Mouse (Mus musculus) embryonic facial prominence, embryonic 12.5 days (tissue): Measurements from ENCODE around the gene Iqschfp. TPM values are rescaled to one million over a fixed set of nuclear protein-coding genes. Genes with fewer than 3 reads are reported as not detected.
A peak's percentile ranks its signal among the peaks of the same experiment; 100 is the strongest.

Experiments used
- ATAC-seq: fragments of 200-750 bp; cut with Nextera tagmentation; 2 replicates; pipeline ENCODE4 v1.8.0; 2017; ENCODE audit not compliant: insufficient number of reproducible peaks, insufficient read depth, low FRiP score, low TSS enrichment
- H3K27ac ChIP-seq: fragments of 300-500 bp; sonication (generic); 2 replicates; pipeline ENCODE4 v1.5.1; 2016; ENCODE audit warnings: mild to moderate bottlenecking
- H3K27me3 ChIP-seq: fragments of 300-500 bp; sonication (generic); 2 replicates; pipeline ENCODE4 v1.6.1; 2016; ENCODE audit warnings: mild to moderate bottlenecking, moderate library complexity
- H3K36me3 ChIP-seq: fragments of 300-500 bp; sonication (generic); 2 replicates; pipeline ENCODE4 v1.6.1; 2016; ENCODE audit warnings: mild to moderate bottlenecking
- H3K4me1 ChIP-seq: fragments of 300-500 bp; sonication (generic); 2 replicates; pipeline ENCODE4 v1.6.1; 2016
- H3K4me2 ChIP-seq: fragments of 300-500 bp; sonication (generic); replicated peaks from 2 replicates; pipeline ENCODE4 v1.6.1; 2016; ENCODE audit warnings: mild to moderate bottlenecking, moderate library complexity
- H3K4me3 ChIP-seq: fragments of 300-500 bp; sonication (generic); 2 replicates; pipeline ENCODE4 v1.5.1; 2016; ENCODE audit warnings: mild to moderate bottlenecking
- H3K9ac ChIP-seq: fragments of 300-500 bp; sonication (generic); 2 replicates; pipeline ENCODE4 v1.6.1; 2016; ENCODE audit warnings: mild to moderate bottlenecking, moderate library complexity
- H3K9me3 ChIP-seq: fragments of 300-500 bp; sonication (generic); 2 replicates; pipeline ENCODE4 v1.6.1; 2016; ENCODE audit warnings: mild to moderate bottlenecking, moderate library complexity
- whole genome bisulfite sequencing: fragments of 180-500 bp; shearing (Covaris S2); methylation state at CpG from one replicate; pipeline ENCODE4 v1.1.7; 2016; 5-methylcytosine and 5-hydroxymethylcytosine counted together
- polyA plus RNA-seq: library from polyadenylated mRNA; unstranded; fragments of >200 nt; fragmentation: Nextera tagmentation; extraction: Ambion mirVana; gene quantifications from 2 replicates; pipeline ENCODE4 v1.2.1, GENCODE M21; 2016

Iqschfp gene
- polyA plus RNA-seq, 1 experiment from 2014 or later: 0.13 TPM

- Histone ChIP-seq H3K9me3 (no peaks in the 10 kb centered on the region), H3K36me3 (no peaks in the 10 kb centered on the region), H3K27me3 (no peaks in the 10 kb centered on the region), H3K9ac (no peak overlapping the region), H3K4me3 (no peak overlapping the region), H3K4me2 (no peak overlapping the region), H3K27ac (no peak overlapping the region), H3K4me1 (no peaks in the 10 kb centered on the region)
- no peak for ATAC-seq
- WGBS: 88% methylated on average over 10 of the region's 10 CpGs
These were observed 633.4 kb downstream of the Iqschfp start for GRCm38 (mm10) chr3:68525361-68525878.

- H3K4me3 ChIP-seq: no peak overlapping the region
- ATAC-seq: no peak
- no peaks in the 10 kb centered on the region for H3K4me1 ChIP-seq
- H3K27me3 ChIP-seq: no peaks in the 10 kb centered on the region
- H3K9ac ChIP-seq: no peak overlapping the region
- no peaks in the 10 kb centered on the region for H3K9me3 ChIP-seq
- 55% methylated on average over 4 of the region's 4 CpGs for WGBS
- no peaks in the 10 kb centered on the region for H3K36me3 ChIP-seq
- H3K4me2 ChIP-seq: no peak overlapping the region
- no peak overlapping the region for H3K27ac ChIP-seq
These were observed 634.4 kb downstream of the Iqschfp start for GRCm38 (mm10) chr3:68526416-68526815.

- H3K9me3 ChIP-seq: no peaks in the 10 kb centered on the region
- no peak overlapping the region for H3K4me2 ChIP-seq
- H3K27me3 ChIP-seq: no peaks in the 10 kb centered on the region
- no peaks in the 10 kb centered on the region for H3K36me3 ChIP-seq
- H3K4me3 ChIP-seq: no peak overlapping the region
- no peak overlapping the region for H3K27ac ChIP-seq
- H3K4me1 ChIP-seq: no peaks in the 10 kb centered on the region
- ATAC-seq: no peak
- no peak overlapping the region for H3K9ac ChIP-seq
- WGBS: 74% methylated on average over 4 of the region's 4 CpGs
These were observed 635.1 kb downstream of the Iqschfp start for GRCm38 (mm10) chr3:68527182-68527581.

- no peak for ATAC-seq
- Histone ChIP-seq H3K9me3 (0 out of 2 replicates have a peak, but pooled peaks cover 5% of the 10 kb centered on the region), H3K4me2 (no peak overlapping the region), H3K4me1 (peaks cover 8% of the 10 kb centered on the region; the same call in 1 of the 2 replicates), H3K9ac (no peak overlapping the region), H3K27ac (no peak overlapping the region), H3K27me3 (no peaks in the 10 kb centered on the region), H3K4me3 (no peak overlapping the region), H3K36me3 (no peaks in the 10 kb centered on the region)
- 85% methylated on average over 4 of the region's 4 CpGs for WGBS
These were observed 639.9 kb downstream of the Iqschfp start for GRCm38 (mm10) chr3:68531908-68532307.

- H3K9ac ChIP-seq: no peak overlapping the region
- H3K27me3 ChIP-seq: no peaks in the 10 kb centered on the region
- H3K27ac ChIP-seq: 0 out of 2 replicates have a peak overlapping the region, but pooled peaks have one; percentile 11
- WGBS: 13% methylated on average over 6 of the region's 7 CpGs
- H3K9me3 ChIP-seq: 0 out of 2 replicates have a peak, but pooled peaks cover 5% of the 10 kb centered on the region
- no peak overlapping the region for H3K4me2 ChIP-seq
- ATAC-seq: no peak
- peaks cover 8% of the 10 kb centered on the region; the same call in 1 of the 2 replicates for H3K4me1 ChIP-seq
- no peak overlapping the region for H3K4me3 ChIP-seq
- no peaks in the 10 kb centered on the region for H3K36me3 ChIP-seq
These were observed 642.6 kb downstream of the Iqschfp start for GRCm38 (mm10) chr3:68534571-68535051.

GRCm38 (mm10) chr3:68535160-68535728, 643.2 kb downstream of the Iqschfp start:
- no peaks in the 10 kb centered on the region for H3K36me3 ChIP-seq
- no peak for ATAC-seq
- H3K27ac ChIP-seq: no peak overlapping the region
- H3K27me3 ChIP-seq: no peaks in the 10 kb centered on the region
- H3K4me3 ChIP-seq: no peak overlapping the region
- peaks cover 8% of the 10 kb centered on the region; the same call in 1 of the 2 replicates for H3K4me1 ChIP-seq
- no peak overlapping the region for H3K9ac ChIP-seq
- H3K4me2 ChIP-seq: no peak overlapping the region
- H3K9me3 ChIP-seq: 0 out of 2 replicates have a peak, but pooled peaks cover 5% of the 10 kb centered on the region
- 76% methylated on average over 7 of the region's 7 CpGs for WGBS

- Histone ChIP-seq H3K4me2 (no peak overlapping the region), H3K9me3 (0 out of 2 replicates have a peak, but pooled peaks cover 5% of the 10 kb centered on the region), H3K4me3 (no peak overlapping the region), H3K36me3 (no peaks in the 10 kb centered on the region), H3K4me1 (peaks cover 8% of the 10 kb centered on the region; the same call in 1 of the 2 replicates), H3K27ac (no peak overlapping the region), H3K9ac (no peak overlapping the region), H3K27me3 (no peaks in the 10 kb centered on the region)
- 37% methylated on average over 3 of the region's 3 CpGs for WGBS
- no peak for ATAC-seq
These were observed 644.0 kb downstream of the Iqschfp start for GRCm38 (mm10) chr3:68536071-68536470.

- ATAC-seq: no peak
- Histone ChIP-seq H3K27me3 (no peaks in the 10 kb centered on the region), H3K4me3 (no peak overlapping the region), H3K36me3 (no peaks in the 10 kb centered on the region), H3K4me2 (no peak overlapping the region), H3K9ac (no peak overlapping the region), H3K27ac (no peak overlapping the region), H3K9me3 (0 out of 2 replicates have a peak, but pooled peaks cover 2% of the 10 kb centered on the region), H3K4me1 (0 out of 2 replicates have a peak, but pooled peaks cover 5% of the 10 kb centered on the region)
- 87% methylated on average over 8 of the region's 8 CpGs for WGBS
These were observed 649.7 kb downstream of the Iqschfp start for GRCm38 (mm10) chr3:68541688-68542087.

- H3K9ac ChIP-seq: no peak overlapping the region
- no peaks in the 10 kb centered on the region for H3K27me3 ChIP-seq
- peak overlapping the region; percentile 46 for H3K4me2 ChIP-seq
- WGBS: 8% methylated on average over 7 of the region's 7 CpGs
- H3K4me1 ChIP-seq: 0 out of 2 replicates have a peak, but pooled peaks cover 5% of the 10 kb centered on the region
- no peaks in the 10 kb centered on the region for H3K36me3 ChIP-seq
- H3K9me3 ChIP-seq: no peaks in the 10 kb centered on the region
- 0 out of 2 replicates have a peak, but pooled peaks have one; percentile 69 for ATAC-seq
- H3K27ac ChIP-seq: no peak overlapping the region
- peak overlapping the region; percentile 21 for H3K4me3 ChIP-seq
These were observed 651.0 kb downstream of the Iqschfp start for GRCm38 (mm10) chr3:68542944-68543501.

GRCm38 (mm10) chr3:68544811-68545210, 652.8 kb downstream of the Iqschfp start:
- Histone ChIP-seq H3K4me3 (no peak overlapping the region), H3K9me3 (no peaks in the 10 kb centered on the region), H3K36me3 (no peaks in the 10 kb centered on the region), H3K9ac (no peak overlapping the region), H3K4me1 (0 out of 2 replicates have a peak, but pooled peaks cover 5% of the 10 kb centered on the region), H3K27ac (no peak overlapping the region), H3K4me2 (no peak overlapping the region), H3K27me3 (no peaks in the 10 kb centered on the region)
- ATAC-seq: no peak
- 62% methylated on average over 7 of the region's 7 CpGs for WGBS

- no peak overlapping the region for H3K9ac ChIP-seq
- no peak overlapping the region for H3K4me3 ChIP-seq
- 22% methylated on average over 6 of the region's 6 CpGs for WGBS
- 0 out of 2 replicates have a peak, but pooled peaks cover 5% of the 10 kb centered on the region for H3K4me1 ChIP-seq
- no peak for ATAC-seq
- no peaks in the 10 kb centered on the region for H3K9me3 ChIP-seq
- no peak overlapping the region for H3K4me2 ChIP-seq
- no peaks in the 10 kb centered on the region for H3K27me3 ChIP-seq
- no peaks in the 10 kb centered on the region for H3K36me3 ChIP-seq
- H3K27ac ChIP-seq: no peak overlapping the region
These were observed 653.9 kb downstream of the Iqschfp start for GRCm38 (mm10) chr3:68545898-68546297.
